Mouse (Mus musculus) heart, embryonic 12.5 days (tissue): ENCODE data around the gene F5. TPM values are rescaled to one million over a fixed set of nuclear protein-coding genes. Genes with fewer than 3 reads are reported as not detected.

ENCODE experiments used
- ATAC-seq: fragments of 200-750 bp; cut with Nextera tagmentation; 2 replicates; pipeline ENCODE4 v1.8.0; 2017; ENCODE audit warnings: moderate TSS enrichment, moderate library complexity; ENCODE audit not compliant: insufficient number of reproducible peaks, low FRiP score
- H3K27ac ChIP-seq: fragments of 300-500 bp; sonication (generic); 2 replicates; pipeline ENCODE4 v1.5.1; 2016; ENCODE audit warnings: mild to moderate bottlenecking, moderate library complexity; ENCODE audit not compliant: poor library complexity, severe bottlenecking
- H3K27me3 ChIP-seq: fragments of 300-500 bp; sonication (generic); replicated peaks from 2 replicates; pipeline ENCODE4 v1.6.1; 2016; ENCODE audit warnings: mild to moderate bottlenecking, moderate library complexity
- H3K36me3 ChIP-seq: fragments of 300-500 bp; sonication (generic); 2 replicates; pipeline ENCODE4 v1.6.1; 2016; ENCODE audit warnings: mild to moderate bottlenecking, moderate library complexity
- H3K4me1 ChIP-seq: fragments of 300-500 bp; sonication (generic); replicated peaks from 2 replicates; pipeline ENCODE4 v1.6.1; 2016; ENCODE audit warnings: mild to moderate bottlenecking
- H3K4me2 ChIP-seq: fragments of 300-500 bp; sonication (generic); 2 replicates; pipeline ENCODE4 v1.6.1; 2016; ENCODE audit warnings: mild to moderate bottlenecking, moderate library complexity
- H3K4me3 ChIP-seq: fragments of 300-500 bp; sonication (generic); 2 replicates; pipeline ENCODE4 v1.5.1; 2016; ENCODE audit warnings: mild to moderate bottlenecking
- H3K9ac ChIP-seq: fragments of 300-500 bp; sonication (generic); 2 replicates; pipeline ENCODE4 v1.6.1; 2016; ENCODE audit warnings: mild to moderate bottlenecking, moderate library complexity
- H3K9me3 ChIP-seq: fragments of 300-500 bp; sonication (generic); replicated peaks from 2 replicates; pipeline ENCODE4 v1.6.1; 2016; ENCODE audit warnings: mild to moderate bottlenecking, moderate library complexity
- WGBS: fragments of 180-500 bp; shearing (Covaris S2); methylation state at CpG from one replicate; pipeline ENCODE4 v1.1.7; 2016; 5-methylcytosine and 5-hydroxymethylcytosine counted together
- polyA plus RNA-seq: library from polyadenylated mRNA; unstranded; fragments of >200 nt; fragmentation: Nextera tagmentation; extraction: Ambion mirVana; gene quantifications from 2 replicates; pipeline ENCODE4 v1.2.1, GENCODE M21; 2016

F5 gene
- polyA plus RNA-seq, 1 experiment from 2014 or later = 0.55 TPM

GRCm38 (mm10) chr1:164252551-164252950 lies 100.9 kb downstream of the F5 start:
- ATAC-seq = no peak
- H3K9me3 ChIP-seq = no peaks in the 10 kb centered on the region
- H3K27me3 ChIP-seq = no peaks in the 10 kb centered on the region
- WGBS = 68% methylated on average over 5 of the region's 5 CpGs
- H3K4me3 ChIP-seq = no peak overlapping the region
- no peak overlapping the region for H3K4me2 ChIP-seq
- H3K36me3 ChIP-seq = peaks cover 10% of the 10 kb centered on the region
- H3K4me1 ChIP-seq = peaks cover 26% of the 10 kb centered on the region
- no peak overlapping the region for H3K27ac ChIP-seq
- no peak overlapping the region for H3K9ac ChIP-seq

- no peak overlapping the region for H3K4me2 ChIP-seq
- H3K27ac ChIP-seq = no peak overlapping the region
- H3K9ac ChIP-seq = no peak overlapping the region
- peaks cover 10% of the 10 kb centered on the region for H3K36me3 ChIP-seq
- no peak for ATAC-seq
- no peak overlapping the region for H3K4me3 ChIP-seq
- no peaks in the 10 kb centered on the region for H3K9me3 ChIP-seq
- no peaks in the 10 kb centered on the region for H3K27me3 ChIP-seq
- WGBS = 64% methylated on average over 3 of the region's 3 CpGs
- H3K4me1 ChIP-seq = peaks cover 25% of the 10 kb centered on the region
Observed at GRCm38 (mm10) chr1:164254836-164255235, 103.2 kb downstream of the F5 start.

- H3K4me2 ChIP-seq = no peak overlapping the region
- H3K36me3 ChIP-seq = peaks cover 35% of the 10 kb centered on the region
- H3K9ac ChIP-seq = no peak overlapping the region
- no peaks in the 10 kb centered on the region for H3K9me3 ChIP-seq
- no peak for ATAC-seq
- H3K27ac ChIP-seq = no peak overlapping the region
- 83% methylated on average over 16 of the region's 16 CpGs for WGBS
- no peak overlapping the region for H3K4me3 ChIP-seq
- H3K27me3 ChIP-seq = no peaks in the 10 kb centered on the region
- 0 out of 2 replicates have a peak, but pooled peaks cover 6% of the 10 kb centered on the region for H3K4me1 ChIP-seq
Observed at GRCm38 (mm10) chr1:164260171-164261028, 108.8 kb downstream of the F5 start.

GRCm38 (mm10) chr1:164261553-164261952 lies 109.9 kb downstream of the F5 start:
- Histone ChIP-seq H3K4me1 (0 out of 2 replicates have a peak, but pooled peaks cover 6% of the 10 kb centered on the region), H3K9ac (no peak overlapping the region), H3K27ac (no peak overlapping the region), H3K36me3 (peaks cover 35% of the 10 kb centered on the region), H3K9me3 (no peaks in the 10 kb centered on the region), H3K27me3 (no peaks in the 10 kb centered on the region), H3K4me2 (no peak overlapping the region), H3K4me3 (no peak overlapping the region)
- 85% methylated on average over 7 of the region's 7 CpGs for WGBS
- ATAC-seq = no peak

Other genes starting within 250 kb of the F5 start
- gene Scyl3, start 222.7 kb upstream of the F5 start, polyA plus RNA-seq = 16.0 and 17.1 TPM in 2 replicates
- 18.9 and 19.2 TPM in 2 replicates for gene BC055324, start 157.0 kb upstream of the F5 start, polyA plus RNA-seq
- 6.4 and 7.4 TPM in 2 replicates for gene Mettl18, start 156.9 kb upstream of the F5 start, polyA plus RNA-seq
- gene Sele, start 103.6 kb upstream of the F5 start, polyA plus RNA-seq = 0.37 and 0.46 TPM in 2 replicates
- not detected in 2 replicates for gene Sell, start 89.9 kb upstream of the F5 start, polyA plus RNA-seq
- 0.06 TPM in 1 of 2 replicates, not detected in the other for gene Selp, start 36.6 kb upstream of the F5 start, polyA plus RNA-seq
- 10.9 and 11.0 TPM in 2 replicates for gene Slc19a2, start 97.2 kb downstream of the F5 start, polyA plus RNA-seq
- 9.3 and 9.7 TPM in 2 replicates for gene Ccdc181, start 123.7 kb downstream of the F5 start, polyA plus RNA-seq
- 17.6 and 17.7 TPM in 2 replicates for gene Nme7, start 152.3 kb downstream of the F5 start, polyA plus RNA-seq
- gene Blzf1, start 155.7 kb downstream of the F5 start, polyA plus RNA-seq = 28.0 and 29.9 TPM in 2 replicates